Mouse (Mus musculus) adrenal gland (tissue): Measurements from ENCODE around the gene Cdc20b.

Experiments
- intact Hi-C: fragments of 180-260 bp; cut with DNase I; formaldehyde crosslinking; loops from one replicate; pipeline ENCODE4 v1.15.1; 2025
- microRNA-seq, 2 experiments: library from miRNA; unstranded; fragments of <30 nt; microRNA quantifications; one replicate each; pipeline ENCODE4; 2019

Cdc20b gene

GRCm38 (mm10) chr13:113094618-113095017 is 59.7 kb downstream of the Cdc20b start:
- intact Hi-C loops, result no loop called here

GRCm38 (mm10) chr13:113097011-113097410 is 62.1 kb downstream of the Cdc20b start:
- intact Hi-C loops, result no loop called here

- intact Hi-C loops, result no loop called here
Observed at GRCm38 (mm10) chr13:113098406-113098805, 63.5 kb downstream of the Cdc20b start.

GRCm38 (mm10) chr13:113100879-113101278 is 66.0 kb downstream of the Cdc20b start, which contains the start of gene Gzma:
Gzma (minus strand) TSS chr13:113100981.
- intact Hi-C loops, result loop anchor here (1.0 kb wide), 1 partner anchor 9 kb away; no protein-coding TSS in a partner anchor

GRCm38 (mm10) chr13:113101804-113102203 is 66.9 kb downstream of the Cdc20b start:
- intact Hi-C loops, result no loop called here

- intact Hi-C loops, result no loop called here
Observed at GRCm38 (mm10) chr13:113104759-113105158, 69.8 kb downstream of the Cdc20b start.

- intact Hi-C loops, result no loop called here
Observed at GRCm38 (mm10) chr13:113118977-113119376, 84.1 kb downstream of the Cdc20b start.

- intact Hi-C loops, result no loop called here
Observed at GRCm38 (mm10) chr13:113120324-113121237, 85.7 kb downstream of the Cdc20b start.

- intact Hi-C loops, result no loop called here
Observed at GRCm38 (mm10) chr13:113121326-113121725, 86.4 kb downstream of the Cdc20b start.

- intact Hi-C loops, result no loop called here
Observed at GRCm38 (mm10) chr13:113129974-113130373, 95.1 kb downstream of the Cdc20b start.

- intact Hi-C loops, result no loop called here
Observed at GRCm38 (mm10) chr13:113139597-113139996, 104.7 kb downstream of the Cdc20b start.

Small RNA genes within 50 kb of the gene (microRNA-seq; reads per million reads assigned to microRNA genes)
- 45.8 to 52.8 reads per million in 2 experiments for gene Mir449a
- 0 reads per million in 2 experiments for gene Mir449b
- gene Mir449c, result 0.11 to 0.25 reads per million in 2 experiments
